Mouse (Mus musculus) ovary, postnatal 14 days (tissue): ENCODE measurements at regions not wholly inside any gene's neighbourhood (a gene's known extent, or its start where the extent isn't known, plus 50 kb on each side); places are given as distances from the start of the nearest gene placed in this dataset.
"Not testable (repeated sequence)": the region's sequence is repeated elsewhere in the genome, so short reads cannot be mapped to it uniquely, and the experiment has no call there.

Source experiments
- DNase-seq: peaks from one replicate; pipeline ENCODE4 v3.0.0; 2022; ENCODE audit warnings: low spot score

- DNase-seq, result no peak
These were observed 58.1 kb upstream of the Slc1a4 start for GRCm38 (mm10) chr11:20390622-20391021.

- not testable (repeated sequence) for DNase-seq
These were observed 60.8 kb upstream of the Slc1a4 start for GRCm38 (mm10) chr11:20393302-20393701.

DNA sequence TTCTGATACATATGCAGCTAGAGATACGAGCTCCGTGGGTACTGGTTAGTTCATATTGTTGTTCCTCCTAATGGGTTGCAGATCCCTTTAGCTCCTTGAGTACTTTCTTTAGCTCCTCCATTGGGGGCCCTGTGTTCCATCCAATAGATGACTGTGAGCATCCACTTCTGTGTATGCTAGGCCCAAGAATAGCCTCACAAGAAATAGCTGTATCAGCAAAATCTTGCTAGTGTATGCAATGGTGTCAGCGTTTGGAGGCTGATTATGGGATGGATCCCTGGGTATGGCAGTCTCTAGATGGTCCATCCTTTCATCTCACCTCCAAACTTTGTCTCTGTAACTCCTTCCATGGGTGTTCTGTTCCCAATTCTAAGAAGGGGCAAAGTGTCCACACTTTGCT is 61.3 kb upstream of the Slc1a4 start:
- not testable (repeated sequence) for DNase-seq

- DNase-seq, result no peak
These were observed 63.3 kb upstream of the Slc1a4 start for GRCm38 (mm10) chr11:20395848-20396203.

GRCm38 (mm10) chr11:20396204-20396848 is 63.8 kb upstream of the Slc1a4 start:
- DNase-seq, result no peak

GRCm38 (mm10) chr11:20396884-20397283 is 64.4 kb upstream of the Slc1a4 start:
- no peak for DNase-seq

GRCm38 (mm10) chr11:20400302-20401234 is 68.1 kb upstream of the Slc1a4 start:
- peak; percentile 78 for DNase-seq

DNA sequence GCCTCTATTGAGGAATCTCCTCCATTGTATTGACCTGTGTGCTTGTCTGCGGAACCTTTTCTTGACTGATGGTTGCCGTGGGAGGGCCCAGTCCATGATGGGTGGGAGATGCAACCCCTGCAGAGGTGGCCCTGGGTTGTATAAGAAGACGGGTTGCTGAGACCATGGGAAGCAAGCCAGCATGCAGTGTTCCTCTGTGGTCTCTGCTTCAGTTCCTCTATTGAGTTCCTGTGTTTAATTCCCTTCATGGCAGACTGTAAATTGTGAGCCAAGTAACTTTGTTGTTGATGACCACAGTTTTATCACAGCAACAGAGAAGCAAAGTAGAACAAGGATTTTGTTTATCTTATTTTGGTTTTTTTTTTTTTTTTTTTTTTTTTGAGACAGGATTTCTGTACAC is 70.9 kb upstream of the Slc1a4 start:
- DNase-seq, result no peak

DNA sequence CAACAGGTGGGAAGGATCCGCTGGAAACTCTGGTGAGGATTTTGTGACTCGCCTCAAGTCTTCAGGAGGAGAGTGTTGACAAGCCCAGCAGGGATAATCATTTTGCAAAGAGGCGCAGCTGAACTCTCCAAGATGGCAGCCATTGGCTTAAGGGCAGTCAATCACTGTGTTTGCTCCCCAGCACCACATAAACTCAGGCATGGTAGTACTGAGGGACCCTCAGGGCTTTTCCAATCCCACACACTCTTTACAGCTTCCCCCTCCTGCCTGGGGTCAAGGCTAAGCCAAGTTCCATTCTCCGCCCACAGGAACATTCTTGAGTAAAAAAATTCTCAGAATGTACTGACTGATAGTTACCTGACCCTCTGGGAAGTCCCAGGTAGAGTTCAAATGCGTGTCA is 72.0 kb upstream of the Slc1a4 start:
- DNase-seq, result no peak

DNA sequence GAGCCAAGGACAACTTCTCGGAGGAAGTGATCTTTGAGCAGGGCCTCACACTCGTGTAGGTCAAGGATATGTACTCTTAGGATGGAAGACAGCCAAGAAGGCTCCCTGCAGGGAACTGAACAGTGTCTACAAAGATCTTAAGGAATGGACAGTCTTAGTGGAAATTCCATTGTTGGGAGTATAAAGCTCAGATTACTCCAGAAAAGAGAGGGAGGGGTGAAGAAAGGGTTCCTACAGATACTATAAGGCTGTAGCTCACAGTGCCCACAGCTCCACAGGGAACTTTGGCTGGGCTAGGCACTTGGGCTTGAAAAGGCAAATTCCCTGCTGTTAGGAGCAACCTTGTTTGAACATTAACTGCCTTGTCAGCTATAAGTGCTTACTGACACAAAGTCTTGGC is 85.6 kb upstream of the Slc1a4 start:
- no peak for DNase-seq

GRCm38 (mm10) chr11:20420876-20421275 is 88.4 kb upstream of the Slc1a4 start:
- DNase-seq, result no peak

- DNase-seq, result no peak
These were observed 103.5 kb upstream of the Slc1a4 start for GRCm38 (mm10) chr11:20436057-20436456.

DNA sequence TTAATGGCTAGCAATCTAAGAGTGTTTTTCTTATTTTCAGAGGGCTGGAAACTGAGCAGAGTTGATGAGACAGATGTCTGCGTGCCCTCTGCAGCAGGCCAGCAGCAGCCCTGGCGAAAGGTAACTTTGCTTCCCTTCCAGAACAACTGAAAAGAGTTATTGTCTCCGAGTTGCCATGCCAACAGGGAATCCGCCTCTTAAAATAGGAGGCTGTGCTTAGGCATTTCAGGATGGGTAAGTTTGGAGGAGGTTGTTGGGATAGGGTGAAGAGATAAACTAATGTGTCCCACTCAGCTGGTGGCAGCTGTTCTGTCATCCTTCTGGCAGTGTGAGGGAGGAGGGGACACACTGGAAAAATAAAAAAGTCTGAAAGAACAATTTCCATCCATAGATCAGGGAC is 100.6 kb upstream of the Sertad2 start:
- DNase-seq, result no peak

GRCm38 (mm10) chr11:20445061-20445902 is 97.8 kb upstream of the Sertad2 start:
- no peak for DNase-seq

GRCm38 (mm10) chr11:20445903-20446264 is 97.2 kb upstream of the Sertad2 start:
- DNase-seq, result peak; percentile 65

DNA sequence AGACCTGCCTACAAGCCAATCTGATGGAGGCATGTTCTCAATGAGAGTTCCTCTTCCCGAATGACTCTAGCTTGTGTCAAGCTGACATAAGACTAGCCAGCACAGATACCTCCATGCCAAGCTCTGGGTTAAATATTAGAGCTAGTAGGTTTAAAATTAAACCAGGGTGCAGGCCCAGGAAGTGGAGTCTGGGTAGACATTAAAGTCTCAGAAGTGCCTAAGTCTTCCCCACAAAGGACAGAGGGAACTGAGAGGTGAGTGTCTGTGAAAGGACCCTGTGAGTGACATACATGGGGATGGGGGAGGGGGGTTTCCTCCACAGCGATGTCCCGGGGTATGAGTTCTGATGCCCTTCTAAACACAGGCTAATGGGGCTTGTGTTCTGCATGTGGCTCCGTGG is 90.2 kb upstream of the Sertad2 start:
- DNase-seq, result no peak

GRCm38 (mm10) chr11:20453786-20454185 is 89.3 kb upstream of the Sertad2 start:
- DNase-seq, result no peak

DNA sequence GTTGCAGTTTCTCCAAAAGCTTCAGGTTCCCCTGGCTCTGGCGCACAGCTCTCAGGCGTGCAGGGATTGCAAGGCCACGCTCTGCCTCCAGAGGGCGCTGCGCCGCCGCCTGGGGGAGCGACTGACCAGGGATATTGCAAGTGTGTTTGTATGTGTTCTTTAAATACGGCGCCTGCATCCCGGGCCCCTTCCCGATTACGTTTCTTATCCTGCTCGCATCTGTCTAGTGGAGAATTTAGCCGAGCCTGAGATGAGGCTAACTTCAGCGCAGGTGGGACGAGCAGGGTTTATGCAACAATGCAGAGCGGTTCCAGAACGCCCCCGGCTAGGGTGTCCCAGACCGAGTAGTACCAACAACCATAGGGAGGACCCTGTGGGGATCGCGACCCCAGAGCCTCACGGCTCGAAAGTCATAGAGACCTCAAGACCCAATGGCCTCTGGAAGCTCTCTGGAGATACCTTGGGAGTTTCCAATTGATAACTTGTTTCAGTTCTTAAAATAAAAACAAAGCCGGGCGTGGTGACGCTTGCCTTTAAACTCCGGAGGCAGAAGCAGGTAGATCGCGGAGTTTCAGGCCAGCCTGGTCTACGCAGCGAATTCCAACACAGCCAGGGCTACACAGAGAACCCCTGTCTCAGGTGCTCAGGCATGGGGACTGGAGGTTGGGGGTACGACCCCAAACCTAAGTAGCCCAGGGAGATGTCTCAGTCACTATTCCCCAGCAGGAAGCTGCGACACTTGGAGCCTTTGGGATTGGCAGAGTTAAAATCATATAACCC is 87.8 kb upstream of the Sertad2 start:
- DNase-seq, result peak; percentile 85

DNA sequence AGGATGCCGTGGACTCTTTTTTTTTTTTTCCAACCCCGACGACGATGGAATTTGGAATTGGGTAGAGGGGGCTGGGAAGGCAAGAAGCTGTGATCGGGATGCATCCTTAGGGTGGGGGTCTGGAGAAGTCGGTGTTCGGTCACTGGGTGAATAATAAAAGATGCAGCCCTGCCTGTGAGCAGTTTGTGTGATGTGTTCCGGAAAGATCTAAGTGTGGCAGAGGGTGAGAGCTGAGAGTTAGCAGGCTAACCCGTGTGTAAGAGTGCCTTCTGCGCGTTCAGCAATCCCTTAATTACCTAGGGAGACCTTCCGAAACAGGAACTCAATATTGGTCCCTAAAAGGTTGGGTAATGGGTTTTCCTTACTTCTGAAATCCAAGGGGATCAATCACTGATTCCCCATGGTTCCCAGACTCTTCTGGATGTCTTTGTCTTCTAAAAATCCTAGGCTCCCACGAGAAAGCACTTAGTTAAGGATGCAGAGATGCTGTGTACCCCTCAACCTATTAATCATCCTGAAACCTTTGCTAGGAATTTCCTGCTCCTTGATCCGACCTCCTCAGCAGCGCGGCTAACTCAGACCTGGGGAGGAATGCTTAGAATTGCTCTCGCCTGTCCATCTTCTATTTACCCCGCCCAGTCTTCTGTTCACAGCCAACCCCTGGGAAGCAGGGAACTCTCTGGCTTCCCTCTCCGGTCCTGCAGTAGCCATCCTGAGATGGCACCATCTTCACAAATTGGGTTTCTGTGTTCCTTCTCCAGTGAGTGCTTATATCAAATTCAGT is 87.0 kb upstream of the Sertad2 start:
- no peak for DNase-seq

GRCm38 (mm10) chr11:20459140-20459539 is 83.9 kb upstream of the Sertad2 start:
- DNase-seq, result no peak

DNA sequence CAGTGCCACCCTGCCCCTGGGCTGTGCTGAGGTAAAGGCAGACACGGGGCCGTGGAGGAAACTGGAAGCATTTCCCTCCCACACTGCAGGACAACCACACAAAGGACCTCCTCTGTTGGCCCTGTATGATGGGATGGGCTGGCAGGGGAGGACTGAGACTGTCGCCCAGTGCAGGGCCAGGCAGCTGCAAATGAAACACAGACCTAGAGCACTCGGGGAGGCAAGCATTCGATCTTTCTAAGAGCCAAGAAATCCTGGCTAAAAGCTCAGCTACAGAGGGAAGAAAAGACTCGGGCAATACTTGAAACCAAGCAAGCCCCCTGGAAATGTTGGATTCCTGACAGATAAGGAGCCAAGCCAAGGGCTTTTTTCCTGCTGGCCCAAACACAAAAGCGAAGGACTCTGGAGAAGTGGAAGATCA is 82.5 kb upstream of the Sertad2 start:
- DNase-seq, result peak; percentile 37
